Mouse (Mus musculus) G1E (cell line): ENCODE data around the gene Mkks. TPM values are rescaled to one million over a fixed set of nuclear protein-coding genes. Genes with fewer than 3 reads are reported as not detected.

Experiments used
- ATAC-seq: 2 replicates; pipeline ENCODE4 v1.8.0; 2016; ENCODE audit warnings: mild to moderate bottlenecking; ENCODE audit not compliant: insufficient number of reproducible peaks, poor library complexity, low FRiP score, severe bottlenecking; ENCODE audit errors: extremely low read depth
- DNase-seq: peaks from one replicate; pipeline ENCODE4 v3.0.0; 2012; ENCODE audit warnings: low spot score
- H3K27me3 ChIP-seq: 2 replicates; pipeline ENCODE4 v1.6.1; 2012; ENCODE audit warnings: mild to moderate bottlenecking, low read length, inconsistent platforms; ENCODE audit not compliant: insufficient read depth
- H3K36me3 ChIP-seq: replicated peaks from 2 replicates; pipeline ENCODE3; 2012; ENCODE audit warnings: mild to moderate bottlenecking, inconsistent platforms
- H3K4me1 ChIP-seq: 2 replicates; pipeline ENCODE4 v1.6.1; 2012; ENCODE audit warnings: low read depth, low read length, inconsistent platforms, mixed read lengths; ENCODE audit not compliant: insufficient read depth
- H3K4me3 ChIP-seq: 2 replicates; pipeline ENCODE4 v1.5.1; 2012; ENCODE audit warnings: low read depth, mild to moderate bottlenecking, inconsistent platforms, low read length, moderate library complexity, mixed read lengths
- H3K9me3 ChIP-seq: replicated peaks from 2 replicates; pipeline ENCODE4 v1.6.1; 2012; ENCODE audit warnings: inconsistent platforms
- CTCF ChIP-seq: IDR thresholded peaks from 2 replicates; pipeline ENCODE4 v1.5.1; 2012; ENCODE audit warnings: low read depth, low read length, inconsistent platforms, mixed read lengths
- GATA1 ChIP-seq: IDR thresholded peaks from 2 replicates; pipeline ENCODE4 v1.6.1; 2012; ENCODE audit warnings: borderline replicate concordance, low read length, inconsistent platforms, mixed read lengths
- GATA2 ChIP-seq: IDR thresholded peaks from 2 replicates; pipeline ENCODE4 v1.6.1; 2012; ENCODE audit warnings: low read depth, low read length, inconsistent platforms, borderline replicate concordance
- POLR2AphosphoS5 ChIP-seq: IDR thresholded peaks from 2 replicates; pipeline ENCODE4 v1.6.1; 2012; ENCODE audit warnings: low read depth, low read length, inconsistent platforms; ENCODE audit not compliant: insufficient replicate concordance
- TAL1 ChIP-seq: conservative IDR thresholded peaks from 2 replicates; pipeline ENCODE4 v1.6.1; 2012; ENCODE audit warnings: low read depth, low read length, inconsistent platforms, mixed read lengths
- polyA plus RNA-seq: library from polyadenylated mRNA; stranded (reverse); fragments of >175 nt; gene quantifications from 2 replicates; pipeline ENCODE4 v1.2.3, GENCODE M21; 2012
- total RNA-seq, 2 experiments: library from RNA; stranded (forward) in 1 of 2; stranded (reverse) in 1 of 2; fragments of 200-1000 nt in 1 of 2; fragments of >200 nt in 1 of 2; fragmentation: Nextera tagmentation in 1 of 2; gene quantifications; 2 replicates each; pipeline ENCODE4 v1.2.3; 2014 to 2017

Mkks gene
- total and polyA plus RNA-seq, 3 experiments = 0.17 to 14.8 (median 6.6) TPM

DNA sequence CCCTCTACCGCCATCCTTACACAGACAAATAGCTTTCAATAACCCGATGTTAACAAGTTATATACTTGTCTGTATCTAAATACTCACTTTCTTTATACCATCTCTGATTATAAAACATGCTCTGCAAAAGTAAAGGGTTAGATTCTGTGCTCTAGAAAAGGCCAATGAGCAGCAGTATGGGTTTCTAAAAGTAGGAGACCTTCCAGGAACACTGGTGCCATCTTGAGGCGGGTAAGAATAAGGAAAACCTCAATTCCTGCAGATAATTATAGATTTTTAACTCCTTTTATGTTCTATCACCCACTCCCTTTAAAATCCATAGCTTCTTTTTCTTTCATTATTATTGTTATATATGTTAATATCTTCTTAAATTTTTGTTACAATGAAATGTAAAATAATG is 55.3 kb downstream of the Mkks start:
- Histone ChIP-seq H3K27me3 (no peaks in the 10 kb centered on the region), H3K36me3 (no peaks in the 10 kb centered on the region), H3K9me3 (no peaks in the 10 kb centered on the region), H3K4me1 (no peaks in the 10 kb centered on the region), H3K4me3 (no peak overlapping the region)
- TF ChIP-seq GATA2 (no peak), TAL1 (no peak), GATA1 (no peak), POLR2AphosphoS5 (no peak), CTCF (no peak)
- no peak for ATAC-seq
- no peak for DNase-seq

DNA sequence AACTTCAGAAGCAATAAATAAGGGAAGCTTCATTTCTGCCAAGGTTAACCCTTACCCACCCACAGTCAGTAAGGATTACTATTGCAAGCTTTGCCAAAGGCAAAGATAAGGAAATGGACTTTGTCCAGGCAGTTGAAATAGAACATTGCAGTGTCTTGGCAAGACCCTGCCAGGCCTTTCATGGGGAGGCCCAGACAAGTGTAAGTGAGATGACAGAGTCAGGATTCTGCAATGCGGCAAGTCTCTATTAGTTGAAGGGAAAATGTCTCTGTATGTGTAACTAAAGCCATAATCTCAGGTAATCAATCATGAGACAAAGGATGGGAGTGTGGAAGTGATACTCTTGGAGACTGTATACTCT is 56.5 kb downstream of the Mkks start:
- no peaks in the 10 kb centered on the region for H3K4me1 ChIP-seq
- H3K27me3 ChIP-seq = no peaks in the 10 kb centered on the region
- no peaks in the 10 kb centered on the region for H3K9me3 ChIP-seq
- ATAC-seq = no peak
- DNase-seq = no peak
- H3K36me3 ChIP-seq = no peaks in the 10 kb centered on the region
- no peak overlapping the region for H3K4me3 ChIP-seq
- no peak for TF ChIP-seq TAL1
- no peak for TF ChIP-seq CTCF
- TF ChIP-seq GATA1 = no peak
- TF ChIP-seq POLR2AphosphoS5 = no peak
- no peak for TF ChIP-seq GATA2

DNA sequence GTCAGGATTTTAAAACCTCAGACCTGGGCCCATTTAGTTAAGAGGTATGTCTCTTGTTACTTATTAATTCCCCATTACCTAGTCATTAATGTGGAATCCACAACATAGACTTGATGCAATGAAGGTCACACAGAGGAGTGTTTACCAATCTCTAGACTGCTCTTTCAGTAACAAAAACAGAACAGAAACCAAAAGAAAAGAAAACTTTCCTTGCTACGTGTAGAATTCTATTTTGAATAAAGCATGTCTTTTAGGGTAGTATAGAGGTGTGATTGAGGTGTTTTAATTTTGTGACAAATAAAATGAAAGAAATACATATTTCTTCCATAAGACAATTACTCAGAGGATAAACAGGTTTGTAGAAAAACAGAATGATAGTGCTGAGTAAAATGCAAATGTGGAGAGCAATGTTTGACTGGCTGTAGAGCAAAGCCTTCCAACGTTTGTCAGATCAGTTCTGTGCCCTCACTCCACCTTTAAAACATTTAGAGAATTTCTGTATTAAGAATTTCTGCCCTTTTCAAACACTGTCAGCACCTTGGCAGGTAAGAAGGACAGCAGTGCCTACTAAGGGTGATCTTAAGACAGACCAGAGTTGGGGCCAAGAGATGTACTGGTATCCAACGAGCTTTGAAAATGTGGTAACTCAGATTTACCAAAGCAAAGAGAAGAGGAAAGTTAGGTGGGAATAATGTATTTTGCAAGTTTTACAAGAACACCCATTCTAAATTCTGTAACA is 57.0 kb downstream of the Mkks start:
- no peaks in the 10 kb centered on the region for H3K27me3 ChIP-seq
- no peaks in the 10 kb centered on the region for H3K9me3 ChIP-seq
- no peak for DNase-seq
- no peaks in the 10 kb centered on the region for H3K4me1 ChIP-seq
- no peaks in the 10 kb centered on the region for H3K36me3 ChIP-seq
- no peak overlapping the region for H3K4me3 ChIP-seq
- ATAC-seq = no peak
- TF ChIP-seq TAL1 = no peak
- TF ChIP-seq GATA1 = no peak
- TF ChIP-seq POLR2AphosphoS5 = no peak
- no peak for TF ChIP-seq GATA2
- TF ChIP-seq CTCF = no peak

DNA sequence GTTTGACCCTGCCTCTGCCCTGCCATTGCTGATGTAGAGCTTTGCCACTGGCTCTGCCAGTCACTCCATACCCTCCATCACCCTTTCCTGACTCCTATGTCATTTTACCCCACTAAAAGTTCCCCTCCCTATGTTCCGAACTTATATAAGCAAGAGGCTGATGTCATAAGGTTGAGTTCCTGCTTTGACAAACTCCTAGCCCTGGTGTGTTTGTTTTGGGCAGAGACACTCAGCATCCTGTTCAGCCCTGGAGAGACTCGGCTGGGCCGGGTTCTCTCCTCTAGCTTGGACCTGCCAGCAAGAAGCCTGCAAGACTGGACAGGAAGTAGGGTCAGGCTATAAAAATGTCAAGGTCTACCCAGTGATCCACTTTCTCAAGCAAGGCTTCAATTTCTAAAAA is 58.3 kb downstream of the Mkks start:
- Histone ChIP-seq H3K36me3 (no peaks in the 10 kb centered on the region), H3K27me3 (no peaks in the 10 kb centered on the region), H3K4me1 (no peaks in the 10 kb centered on the region), H3K4me3 (no peak overlapping the region), H3K9me3 (no peaks in the 10 kb centered on the region)
- ATAC-seq = no peak
- no peak for TF ChIP-seq CTCF
- TF ChIP-seq GATA1 = no peak
- TF ChIP-seq POLR2AphosphoS5 = no peak
- TF ChIP-seq GATA2 = no peak
- no peak for DNase-seq

DNA sequence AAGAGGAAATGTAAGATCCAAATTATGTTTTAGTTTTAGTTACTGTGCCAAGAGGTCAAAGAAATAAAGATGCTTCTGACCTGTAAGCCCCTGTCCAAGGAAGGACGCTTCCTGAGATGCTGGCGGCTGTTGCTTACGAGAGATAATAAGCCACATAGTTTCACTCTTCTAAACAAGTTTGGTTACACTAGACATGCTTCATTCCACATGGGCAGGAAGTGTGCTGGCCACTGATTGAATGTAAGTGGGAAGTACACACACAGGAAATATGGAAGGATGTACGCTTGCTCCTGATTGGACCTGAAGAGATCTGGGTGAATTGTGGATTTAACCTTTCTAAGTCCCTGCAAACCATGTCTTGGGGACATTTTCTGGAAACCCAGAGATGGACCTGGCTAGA is 63.6 kb downstream of the Mkks start:
- H3K27me3 ChIP-seq = no peaks in the 10 kb centered on the region
- no peaks in the 10 kb centered on the region for H3K9me3 ChIP-seq
- no peak for DNase-seq
- no peak for TF ChIP-seq GATA2
- no peak for TF ChIP-seq TAL1
- no peak for TF ChIP-seq CTCF
- TF ChIP-seq GATA1 = no peak
- TF ChIP-seq POLR2AphosphoS5 = no peak
- no peaks in the 10 kb centered on the region for H3K36me3 ChIP-seq
- H3K4me1 ChIP-seq = no peaks in the 10 kb centered on the region
- ATAC-seq = no peak
- H3K4me3 ChIP-seq = no peak overlapping the region

Other genes starting within 250 kb of the Mkks start
- not detected in 2 replicates for gene Snap25, start 177.9 kb downstream of the Mkks start, total RNA-seq (2014; fragmentation: Nextera tagmentation)
- 0.06 and 0.11 TPM in 2 replicates for gene Snap25, start 177.9 kb downstream of the Mkks start, total RNA-seq (2017)
- not detected in 2 replicates for gene Snap25, start 177.9 kb downstream of the Mkks start, polyA plus RNA-seq
- gene AL731706.2, start 5.7 kb downstream of the Mkks start, total RNA-seq (2014; fragmentation: Nextera tagmentation) = not detected in 2 replicates
- 16.1 and 18.0 TPM in 2 replicates for gene AL731706.2, start 5.7 kb downstream of the Mkks start, total RNA-seq (2017)
- not detected in 2 replicates for gene AL731706.2, start 5.7 kb downstream of the Mkks start, polyA plus RNA-seq
- gene Slx4ip, start 171 bp downstream of the Mkks start, total RNA-seq (2014; fragmentation: Nextera tagmentation) = 16.6 and 18.0 TPM in 2 replicates
- 9.2 and 9.8 TPM in 2 replicates for gene Slx4ip, start 171 bp downstream of the Mkks start, total RNA-seq (2017)
- 0.34 and 0.50 TPM in 2 replicates for gene Slx4ip, start 171 bp downstream of the Mkks start, polyA plus RNA-seq
- gene AL731706.1, start within 50 bp of the Mkks start, total RNA-seq (2014; fragmentation: Nextera tagmentation) = 4.7 TPM in 1 of 2 replicates, not detected in the other
- gene AL731706.1, start within 50 bp of the Mkks start, total RNA-seq (2017) = 15.0 and 16.3 TPM in 2 replicates
- gene AL731706.1, start within 50 bp of the Mkks start, polyA plus RNA-seq = 1.0 and 1.6 TPM in 2 replicates
- not detected in 2 replicates for gene Jag1, start 225.3 kb upstream of the Mkks start, total RNA-seq (2014; fragmentation: Nextera tagmentation)
- 0.06 TPM in 1 of 2 replicates, not detected in the other for gene Jag1, start 225.3 kb upstream of the Mkks start, total RNA-seq (2017)
- gene Jag1, start 225.3 kb upstream of the Mkks start, polyA plus RNA-seq = not detected in 2 replicates